Mouse (Mus musculus) spleen, embryonic (tissue): ENCODE results near the gene Olfr559.

Experiments used
- CTCF ChIA-PET: fragments of 350-600 bp; sonication (Branson Sonifier 250); formaldehyde crosslinking; loops from one replicate; lab custom pipeline; 2022; lab: Charles Lee

The Olfr559 gene

GRCm38 (mm10) chr7:102727391-102727790 is at the start of gene Olfr559:
Gene Olfr559, minus strand, starts transcription at chr7:102727491.
- CTCF ChIA-PET = no interaction called here

GRCm38 (mm10) chr7:102770921-102771320 is 43.6 kb upstream of the Olfr559 start, which contains the start of gene Olfr561:
Gene Olfr561, plus strand, starts transcription at chr7:102771221.
- CTCF ChIA-PET = interaction anchor here (0.6 kb wide), 1 partner anchor 172 kb away, joined by 8 read pairs; no protein-coding TSS in a partner anchor

GRCm38 (mm10) chr7:102759266-102759665 is 32.0 kb upstream of the Olfr559 start, which contains the start of the genes Olfr560 and Olfr78:
Gene Olfr560, minus strand, starts transcription at chr7:102759366.
Gene Olfr78, minus strand, starts transcription at chr7:102759471.
- CTCF ChIA-PET = no interaction called here

- CTCF ChIA-PET = no interaction called here
These were observed 24.8 kb upstream of the Olfr559 start for GRCm38 (mm10) chr7:102752086-102752485.

DNA sequence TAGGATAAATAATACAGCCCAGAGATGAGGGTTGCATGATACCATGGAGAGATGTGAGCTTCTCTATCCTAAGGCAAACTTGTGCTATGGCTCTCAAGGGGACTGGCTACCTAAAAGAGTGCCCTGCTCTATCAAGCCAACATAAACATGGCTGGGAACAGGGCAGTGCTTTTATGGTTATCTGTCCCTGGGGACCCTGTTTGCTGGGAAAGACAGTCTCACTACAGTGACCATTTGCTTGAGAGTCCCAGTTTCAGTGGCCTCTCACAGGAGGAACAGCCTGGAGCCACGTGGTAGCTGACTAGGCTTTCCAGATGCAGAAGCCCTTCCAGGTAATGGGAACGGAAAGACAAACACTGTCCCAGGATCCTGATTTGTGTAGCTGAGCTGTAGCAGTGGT is 10.4 kb upstream of the Olfr559 start:
- CTCF ChIA-PET = no interaction called here

- CTCF ChIA-PET = no interaction called here
These were observed 6.5 kb upstream of the Olfr559 start for GRCm38 (mm10) chr7:102733793-102734192.

- CTCF ChIA-PET = no interaction called here
These were observed 8.3 kb downstream of the Olfr559 start, which contains the start of gene Olfr33 for GRCm38 (mm10) chr7:102718970-102719369. Gene Olfr33, minus strand, starts transcription at chr7:102719070.

GRCm38 (mm10) chr7:102701915-102702314 is 25.4 kb downstream of the Olfr559 start, which contains the start of gene Olfr558:
Gene Olfr558, plus strand, starts transcription at chr7:102702215.
- CTCF ChIA-PET = no interaction called here

- CTCF ChIA-PET = no interaction called here
These were observed 28.8 kb downstream of the Olfr559 start for GRCm38 (mm10) chr7:102698461-102698860.

- CTCF ChIA-PET = interaction anchor here (1.2 kb wide), 1 partner anchor 18 kb away, joined by 3 read pairs; no protein-coding TSS in a partner anchor
These were observed 31.7 kb downstream of the Olfr559 start, which contains the start of gene Olfr557 for GRCm38 (mm10) chr7:102695358-102696125. Gene Olfr557, plus strand, starts transcription at chr7:102695910.

DNA sequence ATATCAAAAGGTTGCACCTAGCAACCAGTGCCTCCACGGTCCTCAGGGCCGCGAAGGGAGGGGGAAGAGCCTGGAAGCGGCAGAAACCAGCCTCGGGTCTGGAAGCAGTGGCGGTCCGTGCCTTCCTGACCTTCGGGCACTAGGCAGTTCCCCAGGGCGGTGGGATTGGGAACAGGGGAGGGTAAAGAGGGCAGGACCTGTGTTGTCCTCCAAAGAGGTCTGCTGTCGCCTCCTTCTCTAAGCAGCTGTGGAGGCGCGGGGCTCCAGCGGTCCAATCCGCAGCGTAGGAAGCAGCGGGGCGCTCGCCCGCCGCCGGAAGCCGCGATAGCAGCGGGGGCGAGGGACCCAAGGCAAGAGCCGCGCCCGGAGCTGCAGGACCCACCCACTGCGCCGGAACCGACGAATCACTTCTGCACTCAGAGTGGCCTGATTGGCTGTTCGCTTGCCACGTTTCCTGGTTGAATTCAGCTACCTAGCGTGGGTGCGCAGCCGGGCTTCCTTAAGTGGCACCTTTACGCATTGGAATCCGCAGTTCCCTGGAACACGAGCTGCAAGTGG is 40.3 kb downstream of the Olfr559 start, which contains the start of gene Trim68:
Trim68 (minus strand) TSS at position 384 of the 558 bp plus-strand sequence.
- CTCF ChIA-PET = no interaction called here

DNA sequence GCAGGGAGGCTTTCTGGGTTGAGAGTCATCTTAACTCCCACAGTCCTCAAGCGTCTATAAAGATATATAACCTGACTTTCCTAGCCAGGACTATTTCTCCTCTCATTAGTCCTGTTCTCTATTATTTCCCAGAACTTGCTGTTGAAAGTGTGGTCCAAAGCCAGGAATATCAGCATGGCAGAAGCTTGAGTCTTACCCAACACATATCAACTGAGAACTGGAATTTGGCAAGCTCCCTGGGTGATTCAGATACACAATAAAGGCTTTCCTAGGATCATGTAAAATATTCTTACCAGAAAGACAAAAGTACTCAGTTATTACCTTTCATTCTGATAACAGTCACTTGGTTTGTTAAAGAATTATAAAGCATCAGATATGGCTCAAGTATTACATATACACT is 45.4 kb downstream of the Olfr559 start:
- CTCF ChIA-PET = no interaction called here

- CTCF ChIA-PET = no interaction called here
These were observed 51.1 kb downstream of the Olfr559 start for GRCm38 (mm10) chr7:102676225-102676624.
